Mouse (Mus musculus): Measurements from ENCODE around the gene 4933430I17Rik.
A peak's percentile ranks its signal among the peaks of the same experiment; 100 is the strongest.

4933430I17Rik gene

GRCm38 (mm10) chr4:62517538-62518415 lies 7.4 kb upstream of the 4933430I17Rik start:
- no peak for TF ChIP-seq GATA4 (IDR thresholded peaks at IDR 0.05; ENCODE audit: insufficient replicate concordance, low read length)

GRCm38 (mm10) chr4:62518416-62519121 lies 6.6 kb upstream of the 4933430I17Rik start:
- TF ChIP-seq GATA4 (IDR thresholded peaks at IDR 0.05; ENCODE audit: insufficient replicate concordance, low read length) = no peak

GRCm38 (mm10) chr4:62519122-62519848 lies 5.9 kb upstream of the 4933430I17Rik start:
- TF ChIP-seq GATA4 (IDR thresholded peaks at IDR 0.05; ENCODE audit: insufficient replicate concordance, low read length) = no peak

GRCm38 (mm10) chr4:62519849-62520233 lies 5.3 kb upstream of the 4933430I17Rik start, which contains the start of gene Alad:
Gene Alad (minus strand): TSS chr4:62519918.
- peak; percentile 47; the same call in 1 of the 2 replicates for TF ChIP-seq GATA4 (IDR thresholded peaks at IDR 0.05; ENCODE audit: insufficient replicate concordance, low read length)

- TF ChIP-seq GATA4 (IDR thresholded peaks at IDR 0.05; ENCODE audit: insufficient replicate concordance, low read length) = no peak
Observed at GRCm38 (mm10) chr4:62520892-62521400, 4.2 kb upstream of the 4933430I17Rik start.

- no peak for TF ChIP-seq GATA4 (IDR thresholded peaks at IDR 0.05; ENCODE audit: insufficient replicate concordance, low read length)
Observed at GRCm38 (mm10) chr4:62525489-62525811, 281 bp downstream of the 4933430I17Rik start.

GRCm38 (mm10) chr4:62526256-62526655 lies 1.1 kb downstream of the 4933430I17Rik start:
- no peak for TF ChIP-seq GATA4 (IDR thresholded peaks at IDR 0.05; ENCODE audit: insufficient replicate concordance, low read length)

- TF ChIP-seq GATA4 (IDR thresholded peaks at IDR 0.05; ENCODE audit: insufficient replicate concordance, low read length) = no peak
Observed at GRCm38 (mm10) chr4:62527655-62528054, 2.5 kb downstream of the 4933430I17Rik start.

- no peak for TF ChIP-seq GATA4 (IDR thresholded peaks at IDR 0.05; ENCODE audit: insufficient replicate concordance, low read length)
Observed at GRCm38 (mm10) chr4:62533729-62534128, 8.6 kb downstream of the 4933430I17Rik start.

GRCm38 (mm10) chr4:62541802-62542201 lies 16.6 kb downstream of the 4933430I17Rik start:
- no peak for TF ChIP-seq GATA4 (IDR thresholded peaks at IDR 0.05; ENCODE audit: insufficient replicate concordance, low read length)

- no peak for TF ChIP-seq GATA4 (IDR thresholded peaks at IDR 0.05; ENCODE audit: insufficient replicate concordance, low read length)
Observed at GRCm38 (mm10) chr4:62543782-62544181, 18.6 kb downstream of the 4933430I17Rik start.

GRCm38 (mm10) chr4:62544801-62545200 lies 19.6 kb downstream of the 4933430I17Rik start:
- no peak for TF ChIP-seq GATA4 (IDR thresholded peaks at IDR 0.05; ENCODE audit: insufficient replicate concordance, low read length)

GRCm38 (mm10) chr4:62551966-62552365 lies 26.8 kb downstream of the 4933430I17Rik start:
- no peak for TF ChIP-seq GATA4 (IDR thresholded peaks at IDR 0.05; ENCODE audit: insufficient replicate concordance, low read length)

GRCm38 (mm10) chr4:62557436-62557835 lies 32.3 kb downstream of the 4933430I17Rik start:
- no peak for TF ChIP-seq GATA4 (IDR thresholded peaks at IDR 0.05; ENCODE audit: insufficient replicate concordance, low read length)

- no peak for TF ChIP-seq GATA4 (IDR thresholded peaks at IDR 0.05; ENCODE audit: insufficient replicate concordance, low read length)
Observed at GRCm38 (mm10) chr4:62559797-62560329, 34.7 kb downstream of the 4933430I17Rik start, which contains the start of gene Rgs3. Gene Rgs3 (plus strand): TSS chr4:62559847.

All from liver, adult (tissue).